8 mouse cellular contexts compared by ENCODE assay signal in genomic region chr2:9985979-9986447, GRCm38 (mm10).
DNase-seq lines count a peak whose midpoint lies in the region; ATAC-seq and TF ChIP-seq lines count a peak whose summit lies in the region.

No protein-coding gene starts in this region.

- H3K27ac ChIP-seq in spleen, adult 2 months (ENCODE audit: insufficient read depth, low read length) = no peak overlapping the region
- H3K27ac ChIP-seq in embryonic facial prominence, embryonic 13.5 days = no peak overlapping the region
- 0 out of 2 replicates have a peak overlapping the region, but pooled peaks have one; percentile 4 for H3K27ac ChIP-seq in limb, embryonic 10.5 days
- no peak overlapping the region for H3K27ac ChIP-seq in cerebellum, adult 2 months (ENCODE audit: insufficient read depth, low read length)

- H3K4me3 ChIP-seq in spleen, adult 2 months (ENCODE audit: extremely low read depth, insufficient read depth, insufficient read length) = no peak overlapping the region
- no peak overlapping the region for H3K4me3 ChIP-seq in embryonic facial prominence, embryonic 13.5 days
- H3K4me3 ChIP-seq in limb, embryonic 10.5 days = no peak overlapping the region
- H3K4me3 ChIP-seq in cerebellum, adult 2 months (replicated peaks; ENCODE audit: insufficient read depth, low read depth, low read length) = no peak overlapping the region

- no peak for ATAC-seq in embryonic facial prominence, embryonic 13.5 days (ENCODE audit: insufficient number of reproducible peaks, insufficient read depth, low FRiP score, low TSS enrichment, low read depth)
- ATAC-seq in neutrophil, adult 5-6 weeks (ENCODE audit: extremely low read depth, insufficient number of reproducible peaks, low FRiP score, poor library complexity, severe bottlenecking) = peak; percentile 97

- TF ChIP-seq CTCF in spleen, adult 2 months (IDR thresholded peaks at IDR 0.05; ENCODE audit: extremely low read depth, insufficient read depth, insufficient read length, insufficient replicate concordance) = no peak
- no peak for TF ChIP-seq CTCF in cerebellum, adult 2 months (IDR thresholded peaks at IDR 0.05; ENCODE audit: borderline replicate concordance, insufficient read depth, low read depth, low read length)

- DNase-seq in spleen, adult 2 months (ENCODE audit: low read depth in 1 of 2, low spot score in 2 of 2) = peak; percentile 24 to 43
- no peak for DNase-seq in spleen, postnatal 14 days (ENCODE audit: low spot score in 2 of 2)
- DNase-seq in limb, embryonic 10.5 days (ENCODE audit: low spot score) = no peak
- DNase-seq in cerebellum, adult 2 months = no peak
- DNase-seq in kidney, adult 9 months = no peak
- DNase-seq in lung, postnatal 25 days (ENCODE audit: low spot score) = no peak

- no peaks in the 10 kb centered on the region for H3K27me3 ChIP-seq in spleen, adult 2 months (ENCODE audit: control insufficient read depth, insufficient read depth, low read length)
- H3K27me3 ChIP-seq in embryonic facial prominence, embryonic 13.5 days = no peaks in the 10 kb centered on the region
- no peaks in the 10 kb centered on the region for H3K27me3 ChIP-seq in limb, embryonic 10.5 days (ENCODE audit: low read depth, poor library complexity, severe bottlenecking)
- H3K27me3 ChIP-seq in cerebellum, adult 2 months (ENCODE audit: control insufficient read depth, insufficient read depth, low read length) = no peaks in the 10 kb centered on the region

- H3K4me1 ChIP-seq in spleen, adult 2 months (ENCODE audit: control insufficient read depth, insufficient read depth, insufficient read length) = no peaks in the 10 kb centered on the region
- peaks cover 21% of the 10 kb centered on the region for H3K4me1 ChIP-seq in embryonic facial prominence, embryonic 13.5 days
- peaks cover 34% of the 10 kb centered on the region for H3K4me1 ChIP-seq in limb, embryonic 10.5 days
- H3K4me1 ChIP-seq in cerebellum, adult 2 months (ENCODE audit: control insufficient read depth, insufficient read depth, low read length) = peaks cover 5% of the 10 kb centered on the region; the same call in 1 of the 2 replicates

- H3K9me3 ChIP-seq in embryonic facial prominence, embryonic 13.5 days = no peaks in the 10 kb centered on the region
- no peaks in the 10 kb centered on the region for H3K9me3 ChIP-seq in limb, embryonic 10.5 days (replicated peaks)

- H3K9ac ChIP-seq in embryonic facial prominence, embryonic 13.5 days = no peak overlapping the region

- 32% methylated on average over 6 of the region's 6 CpGs for WGBS in spleen, adult 2 months
- WGBS in embryonic facial prominence, embryonic 13.5 days = 7% methylated on average over 6 of the region's 6 CpGs
- WGBS in limb, embryonic 10.5 days = 3% methylated on average over 6 of the region's 6 CpGs
- 19% methylated on average over 6 of the region's 6 CpGs for WGBS in cerebellum, adult 2 months

- 0 out of 2 replicates have a peak overlapping the region, but pooled peaks have one; percentile 7 for H3K4me2 ChIP-seq in embryonic facial prominence, embryonic 13.5 days

- H3K36me3 ChIP-seq in spleen, adult 2 months (ENCODE audit: control insufficient read depth, insufficient read depth, low read length) = no peaks in the 10 kb centered on the region
- no peaks in the 10 kb centered on the region for H3K36me3 ChIP-seq in embryonic facial prominence, embryonic 13.5 days
- H3K36me3 ChIP-seq in limb, embryonic 10.5 days = no peaks in the 10 kb centered on the region

- no peak for TF ChIP-seq POLR2A in spleen, adult 2 months (IDR thresholded peaks at IDR 0.05; ENCODE audit: low read depth, low read length)
- no peak for TF ChIP-seq POLR2A in cerebellum, adult 2 months (IDR thresholded peaks at IDR 0.05; ENCODE audit: borderline replicate concordance, insufficient read depth, low read length)

Comparison
In these comparisons a context has a peak if more than half of its experiments do, and no peak if none do; other contexts are left out.
1. DNase-seq: peak in spleen, adult 2 months (2 of 2); none in spleen, postnatal 14 days (0 of 2), limb, embryonic 10.5 days (single experiment), cerebellum, adult 2 months (0 of 2), kidney, adult 9 months (single experiment) and lung, postnatal 25 days (single experiment).